Mouse (Mus musculus) embryonic facial prominence, embryonic 15.5 days (tissue): ENCODE data around the gene BC025446. TPM values are rescaled to one million over a fixed set of nuclear protein-coding genes. Genes with fewer than 3 reads are reported as not detected.
"Not testable (repeated sequence)": the region's sequence is repeated elsewhere in the genome, so short reads cannot be mapped to it uniquely, and the experiment has no call there.

ENCODE experiments used
- ATAC-seq: fragments of 200-750 bp; cut with Nextera tagmentation; 2 replicates; pipeline ENCODE4 v1.8.0; 2017; ENCODE audit warnings: low read depth, moderate TSS enrichment; ENCODE audit not compliant: insufficient number of reproducible peaks, low FRiP score, low TSS enrichment
- H3K27ac ChIP-seq: fragments of 300-500 bp; sonication (generic); replicated peaks from 2 replicates; pipeline ENCODE4 v1.5.1; 2015; ENCODE audit warnings: mild to moderate bottlenecking, inconsistent platforms
- H3K27me3 ChIP-seq: fragments of 300-500 bp; sonication (generic); 2 replicates; pipeline ENCODE4 v1.6.1; 2015; ENCODE audit warnings: inconsistent platforms
- H3K36me3 ChIP-seq: fragments of 300-500 bp; sonication (generic); 2 replicates; pipeline ENCODE4 v1.6.1; 2015; ENCODE audit warnings: mild to moderate bottlenecking, inconsistent platforms
- H3K4me1 ChIP-seq: fragments of 300-500 bp; sonication (generic); 2 replicates; pipeline ENCODE4 v1.6.1; 2015; ENCODE audit warnings: inconsistent platforms
- H3K4me2 ChIP-seq: fragments of 300-500 bp; sonication (generic); replicated peaks from 2 replicates; pipeline ENCODE4 v1.6.1; 2015; ENCODE audit warnings: mild to moderate bottlenecking, inconsistent platforms
- H3K4me3 ChIP-seq: fragments of 300-500 bp; sonication (generic); replicated peaks from 2 replicates; pipeline ENCODE4 v1.5.1; 2015; ENCODE audit warnings: mild to moderate bottlenecking, inconsistent platforms
- H3K9ac ChIP-seq: fragments of 300-500 bp; sonication (generic); 2 replicates; pipeline ENCODE4 v1.6.1; 2015; ENCODE audit warnings: inconsistent platforms
- H3K9me3 ChIP-seq: fragments of 300-500 bp; sonication (generic); replicated peaks from 2 replicates; pipeline ENCODE4 v1.6.1; 2016; ENCODE audit warnings: inconsistent platforms
- WGBS: fragments of 180-500 bp; shearing (Covaris S2); methylation state at CpG from one replicate; pipeline ENCODE4 v1.1.7; 2015; 5-methylcytosine and 5-hydroxymethylcytosine counted together
- polyA plus RNA-seq: library from polyadenylated mRNA; unstranded; fragments of >200 nt; fragmentation: Nextera tagmentation; extraction: Ambion mirVana; gene quantifications from 2 replicates; pipeline ENCODE4 v1.2.1, GENCODE M21; 2015

BC025446 gene
- not detected in 2 replicates for polyA plus RNA-seq

GRCm38 (mm10) chr15:75215778-75216691 lies at the start of gene BC025446:
Gene BC025446, plus strand, starts transcription at chr15:75216376.
- Histone ChIP-seq H3K27me3 (no peaks in the 10 kb centered on the region), H3K4me2 (no peak within 1 kb of the TSS), H3K27ac (no peak within 1 kb of the TSS), H3K4me3 (no peak within 1 kb of the TSS), H3K9me3 (peaks cover 5% of the 10 kb centered on the region; the same call in 1 of the 2 replicates), H3K4me1 (no peaks in the 10 kb centered on the region), H3K36me3 (no peaks in the 10 kb centered on the region), H3K9ac (no peak within 1 kb of the TSS)
- ATAC-seq, result no peak
- WGBS, result 82% methylated on average over 7 of the region's 7 CpGs

DNA sequence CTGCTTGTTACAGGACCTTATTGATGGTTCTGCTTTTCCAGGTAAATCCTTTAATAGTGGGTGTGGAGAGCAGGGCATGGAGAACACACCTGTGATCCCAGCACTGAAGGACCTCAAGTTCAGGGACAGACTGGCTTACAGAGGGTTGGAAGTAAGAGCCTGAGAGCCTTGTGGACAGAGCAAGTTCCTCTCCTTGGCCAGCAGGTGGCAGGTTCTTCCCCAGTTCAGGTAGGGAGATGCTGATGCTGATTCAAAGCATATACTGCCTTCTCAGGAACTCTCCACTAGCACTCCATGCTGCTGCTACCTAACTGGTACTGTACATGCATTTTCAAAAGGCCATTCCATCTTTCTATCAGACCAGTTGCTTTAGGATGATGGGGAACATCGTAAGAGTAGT lies 40.7 kb upstream of the BC025446 start:
- no peaks in the 10 kb centered on the region for H3K9me3 ChIP-seq
- 73% methylated on average over 1 of the region's 1 CpGs for WGBS
- ATAC-seq, result no peak
- no peaks in the 10 kb centered on the region for H3K4me1 ChIP-seq
- H3K27ac ChIP-seq, result no peak overlapping the region
- H3K36me3 ChIP-seq, result no peaks in the 10 kb centered on the region
- no peaks in the 10 kb centered on the region for H3K27me3 ChIP-seq
- H3K9ac ChIP-seq, result no peak overlapping the region
- H3K4me3 ChIP-seq, result no peak overlapping the region
- no peak overlapping the region for H3K4me2 ChIP-seq

DNA sequence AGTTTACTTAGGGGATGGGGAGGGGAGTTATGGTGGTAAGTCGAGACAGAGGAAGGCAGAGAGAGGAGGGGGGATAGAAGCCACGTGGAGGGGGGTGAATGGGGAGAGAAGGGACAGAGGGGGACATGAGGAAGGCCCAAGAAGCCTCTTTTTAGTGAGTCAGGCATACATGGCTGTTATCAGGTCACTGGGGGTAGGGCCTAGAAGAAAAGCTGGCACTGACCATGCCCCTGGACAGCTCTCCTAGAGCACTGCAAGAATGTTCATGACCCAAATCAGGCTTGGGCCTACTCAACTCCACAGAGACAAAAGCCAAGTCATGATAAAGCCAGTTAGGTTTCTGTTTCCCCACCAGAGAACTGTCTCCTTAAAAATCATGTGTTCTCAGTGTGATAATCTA lies 29.9 kb upstream of the BC025446 start:
- no peak overlapping the region for H3K4me3 ChIP-seq
- H3K36me3 ChIP-seq, result no peaks in the 10 kb centered on the region
- no peaks in the 10 kb centered on the region for H3K9me3 ChIP-seq
- 7% methylated on average over 2 of the region's 2 CpGs for WGBS
- no peak for ATAC-seq
- H3K4me1 ChIP-seq, result no peaks in the 10 kb centered on the region
- H3K4me2 ChIP-seq, result no peak overlapping the region
- no peaks in the 10 kb centered on the region for H3K27me3 ChIP-seq
- no peak overlapping the region for H3K9ac ChIP-seq
- H3K27ac ChIP-seq, result no peak overlapping the region

DNA sequence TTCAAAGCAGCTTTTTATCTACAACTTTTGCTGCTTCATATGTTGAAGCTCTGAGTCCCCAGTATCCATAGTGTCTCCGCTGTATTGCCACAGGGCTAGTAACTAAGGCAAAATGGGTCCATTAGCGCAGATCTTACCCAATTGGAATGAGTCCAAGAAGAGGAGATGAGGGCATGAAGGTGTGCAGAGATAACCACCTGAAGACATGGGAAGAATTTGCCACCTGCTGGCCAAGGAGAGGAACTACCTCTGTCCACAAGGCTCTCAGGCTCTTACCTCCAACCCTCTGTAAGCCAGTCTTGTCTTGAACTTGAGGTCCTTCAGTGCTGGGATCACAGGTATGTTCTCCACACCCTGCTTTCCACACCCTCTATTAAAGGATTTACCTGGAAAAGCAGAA lies 27.1 kb upstream of the BC025446 start:
- Histone ChIP-seq H3K4me3 (no peak overlapping the region), H3K9ac (no peak overlapping the region), H3K27me3 (no peaks in the 10 kb centered on the region), H3K4me1 (no peaks in the 10 kb centered on the region), H3K27ac (no peak overlapping the region), H3K4me2 (no peak overlapping the region), H3K36me3 (no peaks in the 10 kb centered on the region), H3K9me3 (no peaks in the 10 kb centered on the region)
- ATAC-seq, result no peak
- 62% methylated on average over 2 of the region's 2 CpGs for WGBS

DNA sequence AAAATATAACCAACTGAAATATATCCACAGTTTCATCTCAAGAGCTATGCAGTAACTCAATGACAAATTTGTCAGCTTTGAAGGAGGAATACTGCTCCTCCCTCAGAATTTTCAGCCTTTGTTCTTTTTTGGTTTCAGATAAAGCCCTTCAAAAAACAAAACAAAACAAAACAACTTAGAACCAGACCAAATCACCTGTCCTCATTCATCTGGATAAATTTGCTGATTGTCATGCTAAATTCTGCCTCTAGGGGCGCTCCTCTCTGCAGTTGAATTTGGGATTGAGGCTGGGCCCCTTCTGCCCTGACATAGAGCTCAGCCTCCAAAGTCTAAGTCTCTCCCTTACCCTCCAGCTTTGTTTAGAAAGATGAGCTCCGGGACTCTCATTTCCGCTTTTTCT lies 25.6 kb upstream of the BC025446 start:
- not testable (repeated sequence) for ATAC-seq, H3K9me3 ChIP-seq, H3K9ac ChIP-seq, H3K27ac ChIP-seq, H3K36me3 ChIP-seq, H3K4me3 ChIP-seq, H3K27me3 ChIP-seq, H3K4me2 ChIP-seq, H3K4me1 ChIP-seq
- WGBS, result 0% methylated on average over 1 of the region's 3 CpGs

DNA sequence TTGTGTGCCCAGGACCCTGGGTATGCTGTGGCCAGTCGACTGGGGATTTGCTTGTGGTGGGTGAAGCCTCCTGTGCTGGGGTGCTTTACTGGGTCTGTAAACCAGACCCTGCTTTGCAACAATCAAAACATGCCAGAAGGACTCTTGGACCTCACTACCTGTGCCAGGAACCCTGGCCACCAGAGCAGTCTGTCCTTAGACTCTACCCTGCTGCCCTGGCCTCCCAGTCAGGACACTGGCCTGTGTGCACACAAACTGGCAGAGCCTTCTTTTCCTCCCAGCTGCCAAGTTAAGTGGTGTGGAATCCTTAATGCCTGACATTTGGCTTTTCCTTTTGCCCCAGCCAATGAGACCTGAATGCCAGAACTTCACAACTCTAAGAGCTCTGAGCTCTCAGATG lies 655 bp downstream of the BC025446 start:
- Histone ChIP-seq H3K27me3 (no peaks in the 10 kb centered on the region), H3K27ac (no peak overlapping the region), H3K9me3 (peaks cover 5% of the 10 kb centered on the region; the same call in 1 of the 2 replicates), H3K4me1 (no peaks in the 10 kb centered on the region), H3K9ac (no peak overlapping the region), H3K4me3 (no peak overlapping the region), H3K36me3 (no peaks in the 10 kb centered on the region), H3K4me2 (no peak overlapping the region)
- 44% methylated on average over 1 of the region's 1 CpGs for WGBS
- ATAC-seq, result no peak

- Histone ChIP-seq H3K27ac (no peak overlapping the region), H3K27me3 (no peaks in the 10 kb centered on the region), H3K9me3 (no peaks in the 10 kb centered on the region), H3K9ac (no peak overlapping the region), H3K4me3 (no peak overlapping the region), H3K36me3 (no peaks in the 10 kb centered on the region), H3K4me1 (no peaks in the 10 kb centered on the region), H3K4me2 (no peak overlapping the region)
- ATAC-seq, result no peak
Measured at GRCm38 (mm10) chr15:75221942-75222341, 5.8 kb downstream of the BC025446 start.

GRCm38 (mm10) chr15:75237736-75238288 lies 21.6 kb downstream of the BC025446 start:
- WGBS, result 82% methylated on average over 3 of the region's 3 CpGs
- Histone ChIP-seq H3K4me2 (no peak overlapping the region), H3K9me3 (no peaks in the 10 kb centered on the region), H3K4me1 (no peaks in the 10 kb centered on the region), H3K27ac (no peak overlapping the region), H3K36me3 (no peaks in the 10 kb centered on the region), H3K27me3 (no peaks in the 10 kb centered on the region), H3K4me3 (no peak overlapping the region), H3K9ac (no peak overlapping the region)
- no peak for ATAC-seq

DNA sequence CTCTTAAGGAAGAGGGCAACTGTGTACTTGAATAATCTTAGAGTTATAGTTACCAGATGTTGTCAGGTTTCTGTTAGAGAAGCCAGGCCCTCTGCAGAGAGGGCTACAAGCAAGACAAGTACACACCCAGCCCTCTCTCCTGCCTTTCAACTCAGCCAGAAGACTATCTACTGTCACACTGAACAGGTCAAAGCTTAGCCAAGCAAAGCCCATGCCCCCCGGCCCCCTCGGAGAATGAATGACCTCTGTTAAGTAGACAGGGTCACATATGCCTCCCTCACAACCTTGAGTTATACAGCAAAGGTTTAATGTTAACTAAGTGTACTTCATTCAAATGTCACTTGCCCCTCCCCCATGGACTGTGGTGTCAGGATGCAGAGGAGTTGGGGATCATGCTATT lies 24.4 kb downstream of the BC025446 start:
- 62% methylated on average over 2 of the region's 2 CpGs for WGBS
- no peaks in the 10 kb centered on the region for H3K9me3 ChIP-seq
- no peak overlapping the region for H3K4me2 ChIP-seq
- no peaks in the 10 kb centered on the region for H3K36me3 ChIP-seq
- no peak overlapping the region for H3K4me3 ChIP-seq
- H3K27ac ChIP-seq, result no peak overlapping the region
- no peak overlapping the region for H3K9ac ChIP-seq
- no peak for ATAC-seq
- no peaks in the 10 kb centered on the region for H3K4me1 ChIP-seq
- H3K27me3 ChIP-seq, result no peaks in the 10 kb centered on the region

DNA sequence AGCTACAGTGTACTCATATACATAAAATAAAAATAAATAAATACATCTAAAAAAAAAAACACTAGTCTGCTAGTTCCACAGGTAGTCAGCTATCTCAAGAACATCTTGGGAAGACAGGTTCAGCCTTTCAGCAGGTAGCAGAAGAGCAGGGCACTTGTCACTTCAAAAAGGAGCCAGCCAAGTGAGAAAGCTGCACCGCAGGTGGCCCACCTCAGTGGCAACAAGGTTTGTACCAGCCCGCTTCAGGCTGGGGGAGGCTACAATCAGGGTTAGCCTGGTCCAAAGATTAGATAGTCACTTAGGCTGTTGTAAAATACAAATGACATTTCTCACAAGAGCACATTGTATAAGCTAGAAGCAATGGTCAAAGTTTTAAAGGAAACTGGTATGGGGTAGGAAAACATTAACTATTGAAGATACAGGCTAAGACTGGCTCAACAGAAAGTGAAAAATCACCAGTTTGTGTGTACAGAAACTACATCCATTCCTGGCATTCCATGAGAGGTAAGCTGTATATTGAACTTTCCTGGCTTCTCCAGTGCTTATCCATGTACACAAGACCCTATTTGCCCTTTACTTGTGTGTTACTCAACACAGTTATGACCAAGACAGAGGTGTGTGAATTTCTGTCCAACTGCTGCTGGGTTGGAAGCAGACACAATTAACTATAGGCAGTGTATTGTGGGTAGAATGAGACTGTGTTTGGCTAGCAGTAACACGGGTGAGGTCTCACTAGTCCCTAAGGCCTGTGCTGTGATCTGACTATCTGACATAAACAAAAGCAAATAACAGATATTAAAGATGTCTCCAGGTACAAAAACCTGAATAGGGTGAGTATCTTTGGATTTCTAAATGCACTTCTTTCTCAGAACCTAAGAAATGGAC lies 26.8 kb downstream of the BC025446 start:
- no peak overlapping the region for H3K27ac ChIP-seq
- 71% methylated on average over 3 of the region's 3 CpGs for WGBS
- no peaks in the 10 kb centered on the region for H3K9me3 ChIP-seq
- no peak overlapping the region for H3K4me2 ChIP-seq
- H3K36me3 ChIP-seq, result no peaks in the 10 kb centered on the region
- no peaks in the 10 kb centered on the region for H3K27me3 ChIP-seq
- no peak overlapping the region for H3K9ac ChIP-seq
- H3K4me3 ChIP-seq, result no peak overlapping the region
- no peak for ATAC-seq
- H3K4me1 ChIP-seq, result no peaks in the 10 kb centered on the region

DNA sequence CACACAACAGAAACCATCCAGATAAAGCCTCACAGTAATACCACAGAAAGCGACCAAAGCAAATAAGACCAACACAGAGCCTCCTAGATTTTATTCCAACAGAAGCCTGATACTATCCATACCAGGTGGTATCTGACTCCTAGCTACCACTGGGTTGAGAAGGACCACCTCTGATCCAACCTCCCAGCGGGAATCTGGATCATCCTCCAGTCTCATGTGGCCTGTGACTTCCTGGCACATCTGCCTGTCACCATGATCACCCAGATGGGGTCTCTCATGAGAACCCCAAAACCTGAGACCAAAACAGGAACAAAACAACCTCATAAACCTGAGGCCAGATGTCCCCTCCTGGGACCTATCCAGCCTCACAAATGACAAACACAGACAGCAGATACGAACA lies 38.5 kb downstream of the BC025446 start:
- no peak overlapping the region for H3K9ac ChIP-seq
- no peak overlapping the region for H3K27ac ChIP-seq
- H3K27me3 ChIP-seq, result no peaks in the 10 kb centered on the region
- no peak for ATAC-seq
- H3K9me3 ChIP-seq, result no peaks in the 10 kb centered on the region
- WGBS, result 82% methylated on average over 3 of the region's 3 CpGs
- H3K36me3 ChIP-seq, result no peaks in the 10 kb centered on the region
- H3K4me1 ChIP-seq, result no peaks in the 10 kb centered on the region
- H3K4me2 ChIP-seq, result no peak overlapping the region
- no peak overlapping the region for H3K4me3 ChIP-seq
